Mouse (Mus musculus) layer of hippocampus, postnatal 36 days (tissue): ENCODE results near the gene Anapc4. TPM values are rescaled to one million over a fixed set of nuclear protein-coding genes. Genes with fewer than 3 reads are reported as not detected.
A peak's percentile ranks its signal among the peaks of the same experiment; 100 is the strongest.

Experiments
- DNase-seq, 2 experiments: peaks; one replicate each; pipeline ENCODE4 v3.0.0; 2022
- total RNA-seq, 2 experiments: library from RNA; stranded (reverse); gene quantifications; 2 replicates each; pipeline ENCODE4 v1.2.3; 2021

Gene Anapc4
- total RNA-seq, result 10 to 100 TPM; 67.6 to 71.4 TPM

GRCm38 (mm10) chr5:52833761-52834274 is at the start of gene Anapc4:
Anapc4 (plus strand) TSS chr5:52834012.
- peak; percentile 99 to 100 for DNase-seq

DNA sequence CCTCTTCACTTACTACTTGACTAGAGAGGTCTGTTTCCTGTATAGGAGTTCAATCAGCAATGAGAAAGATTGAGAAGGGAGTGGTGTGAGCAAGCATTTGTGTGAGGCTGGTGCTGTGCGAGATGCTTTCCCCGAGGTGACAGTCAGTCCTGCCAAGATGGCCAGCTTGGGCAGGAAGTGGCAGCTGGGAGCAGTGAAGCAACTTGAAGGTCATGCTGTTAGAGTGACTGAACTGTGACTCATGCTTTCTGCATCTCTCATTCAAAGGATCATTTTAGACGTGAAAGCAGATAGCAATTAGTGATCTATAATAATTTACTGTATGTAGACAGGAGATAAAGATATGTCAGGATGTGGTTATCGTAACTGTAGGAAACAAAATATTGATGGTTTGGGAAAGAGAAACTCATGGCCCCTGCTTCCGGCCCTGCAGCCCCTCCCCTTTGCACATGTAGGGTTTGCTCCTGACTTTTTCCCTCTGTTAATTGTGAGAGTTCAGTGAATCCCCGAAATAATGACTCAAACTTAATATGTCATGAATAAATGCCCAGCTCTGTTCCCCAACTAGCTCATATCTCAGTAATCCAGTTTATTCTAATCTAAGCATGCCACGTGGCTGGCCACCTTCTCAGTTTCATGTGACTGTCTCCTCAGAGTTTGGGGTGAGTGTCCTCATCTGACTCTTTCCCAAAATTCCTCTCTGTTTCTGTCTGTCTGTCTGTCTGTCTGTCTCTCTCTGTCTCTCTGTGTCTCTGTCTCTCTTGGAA is 47.1 kb upstream of the Anapc4 start:
- no peak for DNase-seq

GRCm38 (mm10) chr5:52793230-52793629 is 40.6 kb upstream of the Anapc4 start:
- DNase-seq, result no peak

DNA sequence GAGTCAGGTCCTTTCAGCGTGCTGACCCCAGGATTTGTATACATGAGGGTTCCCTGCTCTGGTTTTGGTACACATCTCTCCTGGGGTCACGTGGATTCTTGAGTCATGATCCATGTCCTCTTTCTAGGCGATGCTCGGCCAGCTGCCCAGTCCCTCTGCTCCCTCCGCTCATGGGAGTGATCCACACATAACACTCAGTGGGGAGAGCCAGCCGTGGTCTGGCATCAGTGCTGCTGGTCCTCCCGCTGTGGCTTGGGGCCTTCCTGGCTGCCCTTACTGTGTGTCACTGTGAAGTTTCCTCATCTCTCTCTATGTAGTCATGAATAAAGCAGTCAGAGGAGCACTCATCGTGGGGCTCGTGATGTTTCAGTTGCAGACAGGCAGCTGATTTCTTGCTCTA is 39.7 kb upstream of the Anapc4 start:
- DNase-seq, result no peak

DNA sequence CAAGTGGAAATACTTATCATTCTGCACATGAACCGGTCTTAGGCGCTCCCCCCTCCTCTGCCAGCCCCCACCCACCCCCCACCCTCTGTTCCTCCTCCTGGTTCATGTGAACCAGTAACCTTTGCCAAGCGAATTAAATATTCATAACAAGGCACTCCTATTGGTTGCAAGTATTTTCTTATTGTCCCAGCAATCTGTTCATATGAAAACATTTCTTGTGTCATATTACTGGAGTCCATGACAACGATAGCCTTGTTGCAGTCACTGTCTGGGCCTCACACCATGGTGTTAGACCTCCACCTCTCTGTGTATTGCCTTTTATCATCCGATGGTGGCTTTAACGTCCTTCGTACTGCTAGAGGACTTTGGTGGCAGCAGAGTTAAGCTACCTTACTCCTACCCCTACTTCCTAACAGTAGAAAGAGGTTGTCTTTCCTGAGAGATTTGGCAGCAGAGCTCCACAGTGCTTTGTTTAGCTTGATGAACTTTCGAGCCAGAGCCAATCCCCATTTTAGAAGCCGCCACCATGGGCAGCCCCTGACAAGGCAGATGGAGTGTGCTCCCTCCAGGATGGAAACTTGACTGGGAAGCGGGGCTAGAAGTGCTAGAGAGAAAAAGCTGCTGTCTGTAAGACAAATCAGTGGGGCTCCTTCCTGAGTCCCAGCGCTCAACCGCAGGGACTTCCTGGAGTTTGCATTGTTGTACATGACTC is 34.4 kb upstream of the Anapc4 start:
- DNase-seq, result no peak

- no peak for DNase-seq
Measured at GRCm38 (mm10) chr5:52805801-52806200, 28.0 kb upstream of the Anapc4 start.

DNA sequence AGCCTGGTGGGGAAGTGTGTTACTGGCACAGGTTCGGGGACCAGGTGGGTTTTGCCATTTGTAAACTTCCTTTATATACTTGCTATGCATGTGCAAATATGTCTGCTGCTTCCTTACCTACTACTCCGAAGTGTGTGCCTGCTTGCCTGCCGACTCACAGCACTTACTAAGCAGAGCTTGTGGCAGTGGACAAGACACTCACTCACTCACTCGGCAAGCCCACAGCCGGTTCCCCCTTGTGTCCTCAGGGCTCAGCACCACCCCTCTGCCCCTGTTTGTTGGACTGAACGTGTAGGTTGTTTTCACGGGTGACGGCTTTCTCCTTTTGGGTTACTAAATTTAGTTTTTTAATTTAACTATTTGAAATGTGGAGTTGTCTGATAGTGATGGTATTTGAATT is 27.5 kb upstream of the Anapc4 start:
- DNase-seq, result no peak

DNA sequence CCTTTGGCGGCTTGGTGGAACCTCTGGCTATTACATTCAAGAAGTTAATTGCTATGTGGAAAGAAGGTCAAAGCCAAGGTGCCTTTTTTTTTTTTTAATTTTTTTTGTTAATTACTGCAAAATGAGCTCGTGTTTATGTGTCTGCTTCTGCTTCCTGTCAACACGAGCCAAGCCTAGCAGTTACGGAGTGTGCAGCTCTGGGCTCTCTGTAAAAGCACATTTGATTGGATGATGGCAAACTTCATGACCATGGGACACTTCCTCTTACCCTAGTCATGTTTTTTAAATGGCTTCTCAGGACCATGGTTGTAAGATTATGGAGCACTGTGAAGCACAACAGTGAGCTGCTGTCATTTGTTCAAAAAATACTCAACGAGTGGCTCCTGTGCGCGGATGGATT is 26.8 kb upstream of the Anapc4 start:
- no peak for DNase-seq

- DNase-seq, result no peak
Measured at GRCm38 (mm10) chr5:52810446-52810845, 23.4 kb upstream of the Anapc4 start.

DNA sequence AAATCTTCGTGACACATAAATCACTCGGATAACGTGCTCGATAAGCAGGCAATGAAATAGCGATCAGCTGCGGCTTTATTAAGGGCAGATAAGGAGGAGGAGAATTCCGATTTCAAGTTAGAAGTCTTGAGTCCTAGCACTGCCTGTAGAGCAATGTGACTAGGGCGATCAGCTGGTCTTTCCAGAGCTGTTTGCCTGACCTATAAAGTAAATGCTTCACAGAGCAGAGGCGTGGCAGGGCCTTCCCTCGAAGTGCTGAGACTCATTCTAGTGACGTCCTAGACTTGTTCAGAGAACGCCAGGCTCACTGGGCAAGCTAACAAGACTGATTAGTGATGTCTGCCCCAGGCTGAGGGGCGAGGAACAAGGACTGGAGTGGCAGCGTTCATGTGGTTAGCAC is 22.8 kb upstream of the Anapc4 start:
- no peak for DNase-seq

DNA sequence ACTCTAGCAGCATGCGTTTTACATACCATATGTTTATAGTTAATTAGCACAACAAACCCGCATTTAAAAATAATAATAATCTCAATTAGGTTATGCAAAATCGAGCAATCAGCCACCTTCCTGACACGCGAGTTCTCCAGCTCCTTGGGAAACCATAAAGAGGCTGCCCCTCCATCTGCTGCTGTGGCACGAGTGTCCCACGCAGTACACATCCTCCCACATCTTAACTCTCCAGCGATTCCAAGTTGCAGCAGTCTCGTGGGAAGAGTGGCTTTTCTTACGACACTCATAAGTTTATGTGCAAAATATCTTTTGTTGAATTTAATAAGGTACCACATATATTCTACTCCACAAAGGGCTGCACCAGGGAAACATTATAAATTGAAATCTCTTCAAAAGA is 21.4 kb upstream of the Anapc4 start:
- no peak for DNase-seq

- DNase-seq, result no peak
Measured at GRCm38 (mm10) chr5:52813312-52813711, 20.5 kb upstream of the Anapc4 start.

DNA sequence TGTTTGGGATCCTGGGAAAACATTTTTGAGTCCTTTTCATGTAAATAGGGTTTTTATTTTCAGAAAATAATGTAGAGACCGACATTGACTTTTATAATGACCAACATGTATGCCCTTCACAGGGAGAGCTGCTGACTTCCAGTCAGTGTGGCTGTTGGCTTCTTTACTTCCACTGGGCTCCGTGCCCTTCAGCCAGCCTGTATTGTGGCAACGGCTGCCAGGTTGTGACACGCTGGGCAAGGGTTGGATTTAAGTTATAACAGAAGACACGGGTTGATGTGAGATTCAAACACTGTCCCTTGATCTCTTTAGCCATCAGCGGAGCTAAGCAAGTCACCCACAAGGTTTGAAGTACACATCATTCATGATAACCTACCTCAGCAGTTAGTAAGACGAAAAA is 15.1 kb upstream of the Anapc4 start:
- no peak for DNase-seq

DNA sequence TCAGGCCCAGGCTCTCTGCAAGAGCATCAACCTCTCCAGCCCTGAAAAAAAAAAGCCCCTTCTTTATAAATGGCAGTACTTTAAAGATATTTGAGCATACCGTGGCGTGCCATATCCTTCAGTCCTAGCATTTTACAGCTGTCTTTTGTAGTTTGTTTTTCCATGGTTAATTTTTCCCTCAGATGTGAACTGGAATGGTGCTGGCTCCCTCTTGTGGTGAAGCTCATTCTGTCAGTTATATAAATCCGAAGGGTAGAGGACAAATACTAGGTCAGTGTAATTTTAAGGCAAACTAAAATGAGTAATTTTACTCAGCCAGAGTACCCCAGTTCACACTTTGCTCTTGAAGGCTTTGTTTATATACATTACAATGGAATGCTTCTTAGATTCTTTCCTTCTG is 12.1 kb upstream of the Anapc4 start:
- peak in 1 of 2 experiments; percentile 43 for DNase-seq

DNA sequence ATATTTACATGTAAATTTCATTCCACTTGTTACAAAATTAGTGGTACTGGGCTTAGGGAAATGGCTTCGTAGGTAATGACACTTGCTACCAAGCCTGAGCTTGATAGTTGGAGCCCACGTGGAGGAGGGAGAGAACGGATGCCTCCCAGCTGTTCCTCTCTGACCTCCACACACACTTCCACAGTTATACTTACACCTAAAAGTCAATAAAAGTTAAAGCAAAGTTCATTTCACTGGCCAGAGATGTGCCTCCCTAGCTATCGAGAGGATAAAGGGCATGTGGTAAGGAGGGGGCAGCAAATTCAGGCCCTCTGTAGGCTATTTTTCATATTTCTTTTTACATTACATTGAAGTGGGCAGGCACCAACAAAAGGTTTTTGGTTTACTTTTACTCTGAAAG is 5.9 kb upstream of the Anapc4 start:
- no peak for DNase-seq

DNA sequence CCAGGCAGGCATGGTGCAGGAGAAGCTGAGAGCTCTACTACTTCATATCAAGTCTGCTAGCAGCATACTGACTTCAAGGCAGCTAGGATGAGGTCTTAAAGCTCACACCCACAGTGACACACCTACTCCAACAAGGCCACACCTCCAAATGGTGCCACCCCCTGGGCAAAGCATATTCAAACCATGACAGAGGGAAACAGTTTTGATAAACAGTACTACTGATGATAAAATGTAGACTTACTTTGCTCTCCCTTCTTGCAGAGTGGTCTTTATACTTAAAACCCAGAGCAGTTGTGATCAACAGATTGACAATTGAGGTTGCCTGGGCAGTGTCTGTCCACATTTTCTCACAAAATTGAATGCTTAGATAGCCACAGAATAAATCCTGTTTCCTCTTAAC is 807 bp upstream of the Anapc4 start:
- no peak for DNase-seq

- DNase-seq, result no peak
Measured at GRCm38 (mm10) chr5:52834386-52834785, 574 bp downstream of the Anapc4 start.

DNA sequence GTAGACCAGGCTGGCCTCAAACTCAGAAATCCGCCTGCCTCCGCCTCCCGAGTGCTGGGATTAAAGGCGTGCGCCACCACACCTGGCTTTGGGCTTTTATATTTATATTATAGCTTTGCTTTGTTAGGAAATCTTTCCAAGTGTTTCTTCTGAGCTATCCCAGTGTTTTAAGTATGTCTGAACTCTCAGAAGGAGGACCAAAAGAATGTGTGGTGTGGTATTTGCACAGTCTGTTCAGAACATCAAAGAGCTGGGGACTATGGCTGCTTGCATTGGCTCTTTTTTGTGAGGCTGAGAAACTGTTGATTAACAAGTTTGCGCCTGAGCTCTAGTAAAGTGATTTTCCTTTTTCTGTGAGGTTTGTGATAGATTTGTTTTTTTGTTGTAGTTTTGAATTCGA is 10.5 kb downstream of the Anapc4 start:
- no peak for DNase-seq

DNA sequence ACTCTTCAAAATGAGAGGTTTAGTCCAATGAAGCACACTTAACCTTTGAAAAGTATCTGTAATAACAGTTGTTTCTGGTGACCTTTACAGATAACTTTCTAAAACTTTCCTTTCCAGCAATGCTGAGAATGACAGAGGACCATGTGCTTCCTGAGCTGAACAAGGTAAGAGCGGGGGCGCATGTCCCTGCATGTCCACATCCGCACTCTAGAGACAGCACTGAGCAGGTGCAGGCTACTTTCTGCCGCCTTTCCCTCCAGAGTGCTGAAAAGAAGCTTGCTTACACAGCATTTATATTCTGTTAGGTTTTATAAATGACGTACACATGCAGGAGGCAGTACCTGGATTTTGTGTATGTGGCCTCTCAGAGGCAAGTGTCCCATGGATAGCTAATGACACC is 21.9 kb downstream of the Anapc4 start:
- DNase-seq, result no peak

DNA sequence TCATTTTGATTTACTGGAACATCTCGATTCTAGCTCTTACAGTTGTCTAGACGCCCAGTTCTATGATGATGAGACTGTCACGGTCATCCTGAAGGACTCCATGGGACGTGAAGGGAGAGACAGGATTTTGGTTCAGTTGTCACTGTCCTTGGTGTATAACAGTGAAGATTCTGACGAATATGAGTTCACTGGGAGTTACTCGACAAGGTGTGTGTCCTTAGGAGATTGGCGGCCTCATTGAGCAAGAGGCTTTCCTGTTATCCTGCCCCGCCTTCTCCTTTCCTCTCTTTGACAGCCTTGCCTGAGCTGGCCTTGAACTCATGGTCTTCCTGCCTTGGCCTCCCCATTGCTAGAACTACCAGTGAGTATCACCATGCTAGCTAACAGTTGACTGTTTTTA is 30.6 kb downstream of the Anapc4 start:
- DNase-seq, result no peak

GRCm38 (mm10) chr5:52865825-52866224 is 32.0 kb downstream of the Anapc4 start:
- DNase-seq, result no peak

- DNase-seq, result no peak
Measured at GRCm38 (mm10) chr5:52866361-52867155, 32.7 kb downstream of the Anapc4 start.
